Mouse (Mus musculus) lung, embryonic 15.5 days (tissue): ENCODE measurements around the gene Dgke. TPM values are rescaled to one million over a fixed set of nuclear protein-coding genes. Genes with fewer than 3 reads are reported as not detected.

ENCODE experiments used
- ATAC-seq: fragments of 200-750 bp; cut with Nextera tagmentation; 2 replicates; pipeline ENCODE4 v1.8.0; 2017; ENCODE audit warnings: moderate number of reproducible peaks, borderline replicate concordance; ENCODE audit not compliant: low FRiP score, low TSS enrichment; ENCODE audit errors: extremely low read depth
- H3K27ac ChIP-seq: fragments of 300-500 bp; sonication (generic); 2 replicates; pipeline ENCODE4 v1.5.1; 2015; ENCODE audit warnings: moderate library complexity, mild to moderate bottlenecking, inconsistent platforms
- H3K27me3 ChIP-seq: fragments of 300-500 bp; sonication (generic); 2 replicates; pipeline ENCODE4 v1.6.1; 2015; ENCODE audit warnings: inconsistent platforms
- H3K36me3 ChIP-seq: fragments of 300-500 bp; sonication (generic); 2 replicates; pipeline ENCODE4 v1.6.1; 2015; ENCODE audit warnings: inconsistent platforms
- H3K4me1 ChIP-seq: fragments of 300-500 bp; sonication (generic); 2 replicates; pipeline ENCODE4 v1.6.1; 2015; ENCODE audit warnings: inconsistent platforms
- H3K4me2 ChIP-seq: fragments of 300-500 bp; sonication (generic); 2 replicates; pipeline ENCODE4 v1.6.1; 2015; ENCODE audit warnings: inconsistent platforms, mild to moderate bottlenecking, moderate library complexity
- H3K4me3 ChIP-seq: fragments of 300-500 bp; sonication (generic); 2 replicates; pipeline ENCODE4 v1.5.1; 2015; ENCODE audit warnings: mild to moderate bottlenecking, inconsistent platforms
- H3K9ac ChIP-seq: fragments of 300-500 bp; sonication (generic); 2 replicates; pipeline ENCODE4 v1.6.1; 2015; ENCODE audit warnings: inconsistent platforms
- H3K9me3 ChIP-seq: fragments of 300-500 bp; sonication (generic); 2 replicates; pipeline ENCODE4 v1.6.1; 2016; ENCODE audit warnings: inconsistent platforms
- WGBS: fragments of 180-500 bp; shearing (Covaris S2); methylation state at CpG from one replicate; pipeline ENCODE4 v1.1.7; 2015; 5-methylcytosine and 5-hydroxymethylcytosine counted together
- polyA plus RNA-seq: library from polyadenylated mRNA; unstranded; fragments of >200 nt; fragmentation: Nextera tagmentation; extraction: Ambion mirVana; gene quantifications from 2 replicates; pipeline ENCODE4 v1.2.1, GENCODE M21; 2015

Gene Dgke
- polyA plus RNA-seq, 1 experiment from 2014 or later, result 5.8 TPM

DNA sequence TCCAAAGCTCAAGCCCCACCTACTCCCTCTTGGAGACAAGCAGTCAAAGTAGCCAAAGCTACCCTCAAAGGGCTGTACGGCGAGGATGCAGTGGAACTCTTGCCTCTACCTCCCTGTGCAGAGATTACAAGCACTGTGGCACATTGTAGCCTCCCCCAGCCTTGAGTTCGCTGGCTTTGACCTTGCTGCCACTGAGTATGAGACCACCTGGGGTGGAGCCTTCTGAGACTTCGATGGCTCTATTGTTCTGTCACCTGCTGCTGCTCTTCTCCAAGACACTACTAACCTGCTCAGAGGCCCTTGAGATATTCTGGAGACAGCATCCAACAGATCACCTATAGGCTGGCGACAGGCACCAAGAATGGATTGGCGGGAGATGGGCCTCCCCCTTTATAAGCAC, 36.1 kb downstream of the Dgke start:
- no peak overlapping the region for H3K4me2 ChIP-seq
- no peak overlapping the region for H3K27ac ChIP-seq
- WGBS, result 79% methylated on average over 6 of the region's 6 CpGs
- H3K27me3 ChIP-seq, result no peaks in the 10 kb centered on the region
- no peaks in the 10 kb centered on the region for H3K36me3 ChIP-seq
- H3K9ac ChIP-seq, result no peak overlapping the region
- H3K4me3 ChIP-seq, result no peak overlapping the region
- no peaks in the 10 kb centered on the region for H3K9me3 ChIP-seq
- 0 out of 2 replicates have a peak, but pooled peaks cover 11% of the 10 kb centered on the region for H3K4me1 ChIP-seq
- no peak for ATAC-seq

DNA sequence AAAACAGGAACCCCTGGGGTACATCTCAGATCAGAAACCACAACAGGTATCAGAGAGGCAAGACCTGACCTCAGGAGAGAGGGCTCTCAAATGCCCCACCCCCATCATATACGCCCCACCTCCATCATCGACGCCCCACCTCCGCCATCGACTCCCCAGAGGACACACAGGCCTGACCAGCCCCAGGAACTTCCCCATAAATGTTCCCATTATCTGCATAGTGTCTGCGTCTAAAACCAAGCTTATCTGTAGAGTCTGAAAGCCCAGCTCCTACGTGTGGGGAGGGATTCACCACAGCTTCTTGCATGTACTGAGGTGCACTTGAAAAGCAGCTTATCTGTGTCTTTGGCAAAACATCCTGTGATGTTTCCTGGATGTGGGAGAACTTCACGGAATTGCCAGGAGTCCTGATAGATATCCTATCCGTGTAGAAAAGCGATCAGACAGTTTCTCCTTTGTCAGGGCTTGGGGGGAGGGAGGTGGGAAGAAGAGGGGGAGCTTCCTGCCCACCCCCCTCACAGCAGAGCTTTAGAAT, 37.7 kb downstream of the Dgke start:
- no peak for ATAC-seq
- 31% methylated on average over 10 of the region's 10 CpGs for WGBS
- H3K36me3 ChIP-seq, result no peaks in the 10 kb centered on the region
- H3K4me3 ChIP-seq, result no peak overlapping the region
- peaks cover 24% of the 10 kb centered on the region; the same call in 1 of the 2 replicates for H3K4me1 ChIP-seq
- H3K27me3 ChIP-seq, result no peaks in the 10 kb centered on the region
- H3K4me2 ChIP-seq, result no peak overlapping the region
- H3K9ac ChIP-seq, result no peak overlapping the region
- no peaks in the 10 kb centered on the region for H3K9me3 ChIP-seq
- no peak overlapping the region for H3K27ac ChIP-seq

DNA sequence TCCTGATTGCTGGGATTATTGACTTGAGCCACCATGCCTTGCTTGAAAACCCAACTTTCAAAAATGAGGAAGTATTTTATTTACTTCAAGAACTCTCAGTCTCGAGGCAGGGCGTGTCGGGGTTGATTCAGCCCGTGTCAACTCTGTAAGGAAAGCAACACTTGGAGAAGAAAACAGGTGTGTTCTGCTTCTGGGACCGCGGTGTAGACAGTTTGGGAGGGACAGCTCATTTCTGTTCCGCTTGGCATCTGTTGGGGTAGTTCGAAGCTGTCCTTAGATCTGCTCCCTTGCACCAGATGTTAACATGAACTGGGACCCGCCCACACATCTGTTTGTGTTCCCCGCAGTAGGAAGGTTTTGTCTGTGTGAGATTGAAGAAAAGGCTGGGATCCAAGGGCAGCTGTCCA, 38.7 kb downstream of the Dgke start:
- no peak overlapping the region for H3K4me2 ChIP-seq
- no peaks in the 10 kb centered on the region for H3K9me3 ChIP-seq
- no peak overlapping the region for H3K27ac ChIP-seq
- ATAC-seq, result no peak
- no peak overlapping the region for H3K9ac ChIP-seq
- no peaks in the 10 kb centered on the region for H3K36me3 ChIP-seq
- H3K4me1 ChIP-seq, result peaks cover 30% of the 10 kb centered on the region; the same call in 1 of the 2 replicates
- 60% methylated on average over 10 of the region's 10 CpGs for WGBS
- H3K4me3 ChIP-seq, result no peak overlapping the region
- H3K27me3 ChIP-seq, result no peaks in the 10 kb centered on the region

GRCm38 (mm10) chr11:89026117-89026516, 40.5 kb downstream of the Dgke start:
- H3K27me3 ChIP-seq, result no peaks in the 10 kb centered on the region
- 89% methylated on average over 3 of the region's 3 CpGs for WGBS

GRCm38 (mm10) chr11:89025603-89026002, 41.0 kb downstream of the Dgke start:
- 75% methylated on average over 3 of the region's 3 CpGs for WGBS
- H3K4me1 ChIP-seq, result peaks cover 30% of the 10 kb centered on the region; the same call in 1 of the 2 replicates
- no peaks in the 10 kb centered on the region for H3K36me3 ChIP-seq
- H3K9ac ChIP-seq, result no peak overlapping the region
- H3K4me3 ChIP-seq, result no peak overlapping the region
- H3K9me3 ChIP-seq, result no peaks in the 10 kb centered on the region
- no peak overlapping the region for H3K4me2 ChIP-seq
- no peak for ATAC-seq
- H3K27ac ChIP-seq, result 0 out of 2 replicates have a peak overlapping the region, but pooled peaks have one; percentile 65
- H3K27me3 ChIP-seq, result no peaks in the 10 kb centered on the region

More at GRCm38 (mm10) chr11:89026117-89026516, 40.5 kb downstream of the Dgke start:
- ATAC-seq, result no peak
- Histone ChIP-seq H3K9me3 (no peaks in the 10 kb centered on the region), H3K27ac (no peak overlapping the region), H3K4me2 (no peak overlapping the region), H3K9ac (no peak overlapping the region), H3K4me1 (peaks cover 30% of the 10 kb centered on the region; the same call in 1 of the 2 replicates), H3K36me3 (no peaks in the 10 kb centered on the region), H3K4me3 (no peak overlapping the region)

DNA sequence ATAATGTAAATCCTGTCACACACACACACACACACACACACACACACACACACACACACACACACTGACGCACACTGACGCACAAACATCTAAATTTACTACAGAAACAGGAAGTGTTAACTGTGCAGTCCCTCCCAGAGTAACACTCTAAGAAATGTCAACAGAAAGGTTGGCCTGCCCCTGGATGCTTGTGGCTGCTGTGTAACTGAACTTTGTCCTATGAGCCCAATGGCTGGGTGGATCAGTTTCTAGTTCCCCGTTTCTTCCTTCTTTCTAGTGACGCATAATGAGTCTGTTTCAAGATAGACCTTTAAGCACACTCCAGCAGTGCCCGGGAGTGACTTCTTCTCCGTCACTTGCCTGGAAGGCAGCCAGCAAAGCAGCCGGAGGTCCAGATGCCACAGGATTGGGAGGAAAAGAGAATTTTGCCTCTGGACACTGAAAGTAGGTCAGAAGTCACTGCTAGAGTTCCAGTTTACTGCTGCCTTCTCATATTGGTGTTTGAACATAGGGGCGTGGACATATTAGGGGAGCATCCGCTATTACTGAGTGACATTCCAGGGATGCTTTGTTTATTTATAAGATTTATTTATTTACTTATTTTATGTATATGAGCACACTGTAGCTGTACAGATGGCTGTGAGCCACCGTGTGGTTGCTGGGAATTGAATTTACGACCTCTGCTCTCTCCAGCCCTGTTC, 42.3 kb downstream of the Dgke start:
- peak overlapping the region; percentile 65 for H3K27ac ChIP-seq
- 25% methylated on average over 11 of the region's 11 CpGs for WGBS
- 0 out of 2 replicates have a peak overlapping the region, but pooled peaks have one; percentile 3 for H3K4me2 ChIP-seq
- H3K4me1 ChIP-seq, result peaks cover 30% of the 10 kb centered on the region; the same call in 1 of the 2 replicates
- peak; percentile 67 for ATAC-seq
- H3K36me3 ChIP-seq, result no peaks in the 10 kb centered on the region
- no peak overlapping the region for H3K4me3 ChIP-seq
- H3K27me3 ChIP-seq, result no peaks in the 10 kb centered on the region
- H3K9me3 ChIP-seq, result no peaks in the 10 kb centered on the region
- no peak overlapping the region for H3K9ac ChIP-seq

GRCm38 (mm10) chr11:89023477-89023876, 43.2 kb downstream of the Dgke start:
- H3K27me3 ChIP-seq, result no peaks in the 10 kb centered on the region
- peaks cover 26% of the 10 kb centered on the region; the same call in 1 of the 2 replicates for H3K4me1 ChIP-seq
- WGBS, result 61% methylated on average over 10 of the region's 10 CpGs
- ATAC-seq, result no peak
- H3K36me3 ChIP-seq, result peaks cover 4% of the 10 kb centered on the region; the same call in 1 of the 2 replicates
- H3K4me2 ChIP-seq, result no peak overlapping the region
- H3K27ac ChIP-seq, result peak overlapping the region; percentile 65; the same call in 1 of the 2 replicates
- no peak overlapping the region for H3K4me3 ChIP-seq
- H3K9me3 ChIP-seq, result no peaks in the 10 kb centered on the region
- H3K9ac ChIP-seq, result no peak overlapping the region

DNA sequence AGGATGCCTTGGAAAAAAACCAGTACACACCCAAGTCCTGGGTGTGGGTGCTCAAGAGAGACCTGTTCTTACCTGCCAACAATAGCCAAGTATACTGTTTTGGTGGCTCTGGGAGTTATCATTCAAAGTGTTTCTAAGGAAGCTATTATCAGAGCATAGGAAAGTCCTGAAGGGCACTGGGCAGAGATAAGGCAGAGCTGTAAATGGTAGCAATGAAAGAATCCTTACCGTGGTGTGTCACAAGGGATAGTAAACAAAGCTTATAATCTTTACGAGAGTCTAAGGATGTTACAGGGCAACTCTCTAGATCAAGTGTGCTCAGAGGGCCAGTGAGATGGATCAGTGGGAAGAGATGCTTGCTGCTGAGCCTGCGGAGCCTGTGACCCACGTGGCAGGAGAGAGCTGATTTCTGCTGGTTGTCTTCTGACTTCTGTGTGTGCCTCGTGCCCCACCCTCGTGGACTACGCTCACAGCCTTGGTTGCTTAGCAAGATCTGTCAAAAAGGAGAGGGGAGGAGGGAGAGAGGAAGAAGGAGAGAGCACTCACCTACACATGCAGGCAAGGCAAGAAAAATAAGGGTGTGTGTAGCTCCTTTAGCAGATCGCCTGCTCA, 44.4 kb downstream of the Dgke start:
- peaks cover 6% of the 10 kb centered on the region; the same call in 1 of the 2 replicates for H3K36me3 ChIP-seq
- 47% methylated on average over 8 of the region's 8 CpGs for WGBS
- no peaks in the 10 kb centered on the region for H3K27me3 ChIP-seq
- no peak overlapping the region for H3K4me3 ChIP-seq
- H3K4me1 ChIP-seq, result peaks cover 19% of the 10 kb centered on the region; the same call in 1 of the 2 replicates
- H3K9ac ChIP-seq, result no peak overlapping the region
- H3K9me3 ChIP-seq, result no peaks in the 10 kb centered on the region
- no peak overlapping the region for H3K4me2 ChIP-seq
- no peak for ATAC-seq
- no peak overlapping the region for H3K27ac ChIP-seq

DNA sequence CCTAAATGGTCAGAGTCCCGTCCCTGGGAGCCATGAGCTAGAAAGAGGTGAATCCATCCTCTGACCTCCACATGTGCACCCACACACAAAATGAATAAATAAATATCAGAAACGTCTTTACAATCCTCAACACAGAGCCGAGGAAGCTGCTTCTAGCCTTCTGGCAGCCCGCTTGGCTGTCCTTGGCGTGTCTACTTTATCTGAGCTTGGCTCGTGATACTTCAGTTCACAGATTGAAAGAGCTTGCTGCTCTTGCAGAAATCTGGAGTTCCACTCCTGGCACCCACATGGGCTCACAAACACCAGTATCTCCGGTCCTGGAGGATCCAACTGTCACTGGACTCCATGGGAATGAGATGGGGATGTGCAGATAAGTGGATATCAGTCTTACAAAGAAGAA, 45.0 kb downstream of the Dgke start:
- H3K9me3 ChIP-seq, result no peaks in the 10 kb centered on the region
- no peak overlapping the region for H3K4me2 ChIP-seq
- peaks cover 19% of the 10 kb centered on the region; the same call in 1 of the 2 replicates for H3K4me1 ChIP-seq
- no peak overlapping the region for H3K27ac ChIP-seq
- H3K27me3 ChIP-seq, result no peaks in the 10 kb centered on the region
- ATAC-seq, result no peak
- peaks cover 9% of the 10 kb centered on the region for H3K36me3 ChIP-seq
- H3K4me3 ChIP-seq, result no peak overlapping the region
- H3K9ac ChIP-seq, result no peak overlapping the region
- WGBS, result 68% methylated on average over 7 of the region's 7 CpGs

- peaks cover 19% of the 10 kb centered on the region; the same call in 1 of the 2 replicates for H3K4me1 ChIP-seq
Measured at GRCm38 (mm10) chr11:89020681-89021305, 45.9 kb downstream of the Dgke start.

DNA sequence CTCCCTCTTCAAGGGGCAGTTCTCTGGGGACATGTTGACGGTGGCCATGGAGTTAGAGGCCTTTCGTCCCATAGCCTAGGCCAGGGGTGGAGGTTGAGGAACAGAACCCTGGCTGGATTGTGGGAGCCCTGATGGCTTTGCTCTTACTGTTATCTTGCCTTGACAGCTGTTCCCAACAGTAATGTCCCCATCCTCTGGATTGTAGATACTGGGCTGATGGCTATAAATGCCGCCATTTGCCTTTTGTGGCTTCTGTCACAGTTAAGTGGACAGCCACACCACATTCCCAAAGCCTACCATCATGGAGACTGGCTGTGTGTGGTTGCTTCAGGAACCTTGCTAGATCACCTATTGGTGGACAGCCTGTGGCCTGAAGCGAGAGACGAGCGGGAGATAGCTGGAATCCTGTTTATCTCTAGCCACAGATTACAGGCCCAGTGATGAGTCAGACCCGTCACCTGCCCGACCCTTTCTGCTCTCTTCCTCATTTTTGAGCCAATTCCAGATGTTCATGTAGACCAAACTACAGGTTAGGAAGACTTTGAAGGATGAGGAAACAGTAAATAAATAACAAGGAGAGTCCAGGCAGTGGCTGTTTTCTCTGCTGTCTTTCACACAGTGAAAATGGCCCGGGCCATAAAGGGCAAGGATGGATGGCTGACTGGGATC, 49.0 kb downstream of the Dgke start:
- H3K9me3 ChIP-seq, result no peaks in the 10 kb centered on the region
- no peak overlapping the region for H3K9ac ChIP-seq
- H3K36me3 ChIP-seq, result peaks cover 32% of the 10 kb centered on the region
- no peak overlapping the region for H3K4me3 ChIP-seq
- H3K4me2 ChIP-seq, result no peak overlapping the region
- no peak overlapping the region for H3K27ac ChIP-seq
- ATAC-seq, result no peak
- WGBS, result 78% methylated on average over 9 of the region's 9 CpGs
- H3K27me3 ChIP-seq, result no peaks in the 10 kb centered on the region
- no peaks in the 10 kb centered on the region for H3K4me1 ChIP-seq

More at GRCm38 (mm10) chr11:89020681-89021305, 45.9 kb downstream of the Dgke start:
- WGBS, result 68% methylated on average over 9 of the region's 9 CpGs
- H3K27ac ChIP-seq, result no peak overlapping the region
- H3K4me3 ChIP-seq, result no peak overlapping the region
- no peak overlapping the region for H3K4me2 ChIP-seq
- H3K27me3 ChIP-seq, result no peaks in the 10 kb centered on the region
- no peak overlapping the region for H3K9ac ChIP-seq
- no peak for ATAC-seq
- peaks cover 17% of the 10 kb centered on the region for H3K36me3 ChIP-seq
- H3K9me3 ChIP-seq, result no peaks in the 10 kb centered on the region
